In genomic region chr11:77852941-77853668, GRCm38 (mm10) we compare ENCODE assay signal across 28 mouse cellular contexts. TPM values are rescaled to one million over a fixed set of nuclear protein-coding genes. Genes with fewer than 3 reads are reported as not detected.
A peak's percentile ranks its signal among the peaks of the same experiment; 100 is the strongest.
DNase-seq lines count a peak whose midpoint lies in the region; ATAC-seq and TF ChIP-seq lines count a peak whose summit lies in the region.
"Had no signal": no experiment of that assay in that cellular context is flagged by ENCODE, and none has a peak within 500 bp of the region (broad histone marks: within the 10 kb centered on the region; RNA-seq: fewer than 3 reads in every experiment).

No protein-coding gene starts in this region.

- H3K27ac ChIP-seq in heart, embryonic 12.5 days (ENCODE audit: poor library complexity, severe bottlenecking) = no peak overlapping the region
- H3K27ac ChIP-seq in lung, postnatal 0 days (ENCODE audit: low read length) = no peak overlapping the region
- peak overlapping the region; percentile 83 for H3K27ac ChIP-seq in neural tube, embryonic 15.5 days (replicated peaks)
- H3K27ac ChIP-seq: heart, embryonic 15.5 days; kidney, embryonic 15.5 days; limb, embryonic 12.5 days; liver, embryonic 15.5 days; lung, embryonic 15.5 days had no signal

- TF ChIP-seq EP300 in lung, postnatal 0 days (IDR thresholded peaks at IDR 0.05) = no peak

- 88% methylated on average over 17 of the region's 17 CpGs for WGBS in heart, embryonic 12.5 days
- 81% methylated on average over 17 of the region's 17 CpGs for WGBS in lung, postnatal 0 days
- WGBS in lung, adult 2 months = 71% methylated on average over 17 of the region's 17 CpGs
- WGBS in neural tube, embryonic 15.5 days = 95% methylated on average over 17 of the region's 17 CpGs

- H3K4me1 ChIP-seq in heart, embryonic 12.5 days (replicated peaks) = peaks cover 16% of the 10 kb centered on the region
- no peaks in the 10 kb centered on the region for H3K4me1 ChIP-seq in lung, postnatal 0 days (ENCODE audit: insufficient read depth, low read depth, low read length)
- H3K4me1 ChIP-seq in lung, adult 2 months (ENCODE audit: control insufficient read depth, insufficient read depth, low read length) = no peaks in the 10 kb centered on the region
- peaks cover 92% of the 10 kb centered on the region for H3K4me1 ChIP-seq in neural tube, embryonic 15.5 days

- no peak for DNase-seq in heart, postnatal 14 days
- no peak for DNase-seq in lung, postnatal 0 days (ENCODE audit: low spot score)
- DNase-seq in lung, adult 2 months = no peak
- peak; percentile 95 for DNase-seq in 416B (ENCODE audit: low read depth)
- DNase-seq in embryo, embryonic 10.5 days (ENCODE audit: low spot score) = no peak
- DNase-seq: adrenal gland, postnatal 25 days; cerebellum, adult 18-20 months; gastrocnemius, postnatal 10 days; kidney, postnatal 36 days; right cerebral cortex, adult 18-20 months; right cerebral cortex, postnatal 4 days; thymus, adult 2 months; thymus, postnatal 36 days had no signal

- H3K4me3 ChIP-seq in heart, embryonic 12.5 days = no peak overlapping the region
- H3K4me3 ChIP-seq in lung, postnatal 0 days (ENCODE audit: low read depth, low read length) = no peak overlapping the region
- H3K4me3 ChIP-seq in lung, adult 2 months (replicated peaks; ENCODE audit: extremely low read depth, low read depth, low read length) = no peak overlapping the region
- no peak overlapping the region for H3K4me3 ChIP-seq in neural tube, embryonic 15.5 days (replicated peaks)
- H3K4me3 ChIP-seq: forebrain, embryonic 13.5 days; heart, embryonic 15.5 days; kidney, embryonic 15.5 days; layer of hippocampus, adult 2 months; left cerebral cortex, adult 2 months; limb, embryonic 12.5 days; liver, embryonic 15.5 days; lung, embryonic 15.5 days; myocyte had no signal

- no peaks in the 10 kb centered on the region for H3K9me3 ChIP-seq in heart, embryonic 12.5 days (replicated peaks)
- H3K9me3 ChIP-seq in lung, postnatal 0 days (ENCODE audit: low read length) = no peaks in the 10 kb centered on the region
- H3K9me3 ChIP-seq in neural tube, embryonic 15.5 days (replicated peaks) = no peaks in the 10 kb centered on the region
- H3K9me3 ChIP-seq: forebrain, embryonic 13.5 days; heart, embryonic 15.5 days; kidney, embryonic 15.5 days; limb, embryonic 12.5 days; liver, embryonic 15.5 days; lung, embryonic 15.5 days had no signal

- no peaks in the 10 kb centered on the region for H3K27me3 ChIP-seq in heart, embryonic 12.5 days (replicated peaks)
- no peaks in the 10 kb centered on the region for H3K27me3 ChIP-seq in lung, postnatal 0 days (replicated peaks; ENCODE audit: insufficient read depth, low read length)
- 0 out of 2 replicates have a peak, but pooled peaks cover 2% of the 10 kb centered on the region for H3K27me3 ChIP-seq in neural tube, embryonic 15.5 days (replicated peaks)
- H3K27me3 ChIP-seq: forebrain, embryonic 13.5 days; heart, embryonic 15.5 days; liver, embryonic 15.5 days; lung, embryonic 15.5 days had no signal

- TF ChIP-seq POLR2A in lung, adult 2 months (IDR thresholded peaks at IDR 0.05; ENCODE audit: borderline replicate concordance, extremely low read depth, low read depth, low read length) = no peak

- peaks cover 97% of the 10 kb centered on the region for H3K36me3 ChIP-seq in heart, embryonic 12.5 days
- H3K36me3 ChIP-seq in lung, postnatal 0 days (ENCODE audit: insufficient read depth, low read length) = peaks cover 38% of the 10 kb centered on the region; the same call in 1 of the 2 replicates
- H3K36me3 ChIP-seq in neural tube, embryonic 15.5 days = peaks cover 20% of the 10 kb centered on the region

- intact Hi-C loops in heart, postnatal 14 days (cut with DNase I) = no loop called here

- 0 out of 2 replicates have a peak, but pooled peaks have one; percentile 26 for ATAC-seq in heart, embryonic 12.5 days (ENCODE audit: insufficient number of reproducible peaks, low FRiP score)
- peak; percentile 62 for ATAC-seq in lung, postnatal 0 days
- ATAC-seq in neural tube, embryonic 15.5 days (ENCODE audit: low FRiP score) = no peak
- ATAC-seq: CD4-positive, CD25-positive, alpha-beta regulatory T cell, adult 4 months; forebrain, embryonic 13.5 days; intestine, postnatal 0 days had no signal

- TF ChIP-seq CTCF in lung, postnatal 0 days (IDR thresholded peaks at IDR 0.05) = no peak
- TF ChIP-seq CTCF in lung, adult 2 months (IDR thresholded peaks at IDR 0.05; ENCODE audit: insufficient read depth, low read length) = no peak

- no peak overlapping the region for H3K4me2 ChIP-seq in heart, embryonic 12.5 days
- no peak overlapping the region for H3K4me2 ChIP-seq in lung, postnatal 0 days (replicated peaks; ENCODE audit: low read depth, low read length)
- no peak overlapping the region for H3K4me2 ChIP-seq in neural tube, embryonic 15.5 days
- H3K4me2 ChIP-seq: forebrain, embryonic 13.5 days; heart, embryonic 15.5 days; kidney, embryonic 15.5 days; limb, embryonic 12.5 days; liver, embryonic 15.5 days; lung, embryonic 15.5 days; midbrain, embryonic 11.5 days had no signal

- H3K9ac ChIP-seq in heart, embryonic 12.5 days = no peak overlapping the region
- H3K9ac ChIP-seq in lung, postnatal 0 days (replicated peaks; ENCODE audit: low read depth) = no peak overlapping the region
- H3K9ac ChIP-seq in neural tube, embryonic 15.5 days (replicated peaks) = no peak overlapping the region
- H3K9ac ChIP-seq: forebrain, embryonic 13.5 days; heart, embryonic 15.5 days; kidney, embryonic 15.5 days; limb, embryonic 12.5 days; liver, embryonic 15.5 days; lung, embryonic 15.5 days had no signal

RNA-seq across cellular contexts. Expression of gene Pipox, which starts 40.8 kb away (rescaled TPM):
- polyA plus RNA-seq in heart, embryonic 12.5 days (2016; fragmentation: Nextera tagmentation; extraction: Ambion mirVana) = 2.3 and 3.1 TPM in 2 replicates
- total RNA-seq in heart, postnatal 14 days (2021) = 1 to 10 TPM in 1 of 2 experiments, under 1 TPM in 1; 0.98 to 1.1 TPM
- polyA plus RNA-seq in lung, postnatal 0 days (2015; fragmentation: Nextera tagmentation; extraction: Ambion mirVana) = 0.23 and 0.40 TPM in 2 replicates
- 0.60 and 1.3 TPM in 2 replicates for polyA plus RNA-seq in lung, adult 2 months (2012; rRNA removed)
- 5.4 and 5.5 TPM in 2 replicates for polyA plus RNA-seq in neural tube, embryonic 15.5 days (2015; fragmentation: Nextera tagmentation; extraction: Ambion mirVana)
- total RNA-seq: neutrophil, adult 5-6 weeks had no signal
- polyA plus RNA-seq: myocyte had no signal
